Mouse (Mus musculus) left cerebral cortex, postnatal 14 days (tissue): Measurements from ENCODE around the gene Zfp846. TPM values are rescaled to one million over a fixed set of nuclear protein-coding genes. Genes with fewer than 3 reads are reported as not detected.
A peak's percentile ranks its signal among the peaks of the same experiment; 100 is the strongest.
"Not testable (repeated sequence)": the region's sequence is repeated elsewhere in the genome, so short reads cannot be mapped to it uniquely, and the experiment has no call there.

Experiments
- DNase-seq, 2 experiments: peaks; one replicate each; pipeline ENCODE4 v3.0.0; 2021 to 2022; ENCODE audit warnings: low spot score in 2 of 2, mixed read lengths in 1 of 2
- intact Hi-C: fragments of 180-260 bp; cut with DNase I; formaldehyde crosslinking; loops from one replicate; pipeline ENCODE4 v1.15.1; 2025
- long read RNA-seq, 2 experiments: library from polyadenylated mRNA; stranded (forward); transcript quantifications; one replicate each; pipeline ENCODE4 v2.0.0; 2021
- total RNA-seq, 2 experiments: library from RNA; stranded (reverse); gene quantifications; 2 replicates each; pipeline ENCODE4 v1.2.3; 2021

Gene Zfp846
- total RNA-seq, result 10 to 100 TPM; 18.3 to 24.4 TPM
- long read RNA-seq, experiment 1, full-length matches to known transcripts, result 5 of 6 reads
- long read RNA-seq, experiment 1, partial matches to known transcripts, result 0 of 6 reads
- long read RNA-seq, experiment 1, other reads (novel, unspliced or antisense), result 1 of 6 reads
- long read RNA-seq, experiment 2, full-length matches to known transcripts, result 7 of 15 reads
- long read RNA-seq, experiment 2, partial matches to known transcripts, result 3 of 15 reads
- long read RNA-seq, experiment 2, other reads (novel, unspliced or antisense), result 5 of 15 reads

DNA sequence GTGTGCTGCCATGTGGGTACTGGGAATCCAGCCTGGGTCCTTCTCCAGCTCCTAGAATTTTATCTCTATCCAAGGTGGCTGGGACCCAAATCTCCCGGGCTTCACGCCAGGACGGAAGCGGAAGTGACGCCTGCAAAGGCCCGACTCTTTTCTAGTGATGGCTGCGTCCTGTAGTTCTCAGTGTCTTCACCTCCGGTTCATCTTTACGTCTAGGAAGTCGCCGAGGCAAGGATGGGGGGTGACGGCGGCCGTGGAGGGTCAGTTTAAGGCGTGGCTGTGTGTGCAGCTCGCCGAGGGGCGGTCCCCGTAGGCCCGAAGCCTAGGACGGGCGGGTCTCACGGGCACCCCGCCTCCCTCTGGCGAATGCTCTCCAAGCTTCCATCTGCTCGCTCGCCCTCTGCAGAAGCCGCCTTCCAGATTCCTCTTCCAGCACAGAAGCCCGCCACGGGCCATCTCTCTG, at the start of gene Zfp846:
TSS of gene Zfp846 (plus strand) at position 117 of the 460 bp plus-strand sequence.
- intact Hi-C loops, result loop anchor here (2.0 to 5.0 kb wide), 2 partner anchors 88 to 119 kb away; partner anchors contain the start of genes Zfp26 and Zfp426
- DNase-seq, result peak; percentile 99

DNA sequence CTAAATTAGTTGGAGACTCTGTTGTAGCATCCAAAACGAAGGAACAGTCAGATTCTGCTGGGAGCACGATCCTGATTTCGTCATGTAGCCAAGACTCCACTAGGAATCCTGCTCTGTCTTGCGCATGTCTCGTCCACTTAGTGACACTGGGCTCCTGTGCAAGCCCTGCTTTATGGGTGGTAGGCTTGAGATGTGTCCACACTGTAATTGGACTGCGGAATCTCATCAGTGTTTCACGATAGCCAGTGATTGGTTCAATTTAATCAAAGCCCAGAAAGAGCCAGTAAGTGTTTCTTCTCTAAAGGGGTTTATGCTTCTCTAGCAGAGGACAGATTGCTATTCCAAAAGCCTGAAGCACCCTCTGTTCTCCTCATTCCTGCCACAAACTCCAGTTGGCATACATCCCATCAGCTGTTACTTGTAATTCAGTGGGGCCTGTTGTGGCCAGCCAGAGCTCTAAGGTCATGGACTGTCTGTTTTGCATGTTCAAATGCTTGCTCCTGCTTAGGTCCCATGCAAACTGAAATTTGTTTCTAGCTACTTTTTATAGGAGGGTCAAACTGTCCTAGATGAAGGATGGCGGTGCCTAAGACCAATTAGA, 46.7 kb upstream of the Zfp846 start:
- intact Hi-C loops, result no loop called here
- DNase-seq, result peak; percentile 29 to 76

GRCm38 (mm10) chr9:20536598-20536997, 44.5 kb upstream of the Zfp846 start:
- DNase-seq, result no peak
- intact Hi-C loops, result no loop called here

DNA sequence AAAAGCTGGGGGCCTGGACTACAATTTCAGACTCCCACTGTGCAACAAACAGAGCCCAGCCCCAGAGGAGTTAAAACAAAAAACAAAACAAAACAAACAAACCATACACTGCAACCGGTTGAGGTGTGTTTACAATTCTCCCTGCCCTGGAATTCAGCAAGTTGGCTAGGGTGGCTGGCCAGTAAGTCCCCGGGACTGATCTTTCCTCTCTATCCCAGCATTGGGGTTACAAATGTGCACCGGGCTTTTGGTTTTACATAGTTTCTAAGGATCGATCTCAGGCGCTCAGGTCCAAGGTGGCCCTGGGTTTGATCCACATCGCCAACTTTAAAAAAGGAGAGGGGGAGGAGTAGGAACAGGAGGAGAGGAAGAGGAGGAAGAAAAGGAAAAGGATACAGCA, 37.6 kb upstream of the Zfp846 start:
- intact Hi-C loops, result no loop called here
- no peak for DNase-seq

DNA sequence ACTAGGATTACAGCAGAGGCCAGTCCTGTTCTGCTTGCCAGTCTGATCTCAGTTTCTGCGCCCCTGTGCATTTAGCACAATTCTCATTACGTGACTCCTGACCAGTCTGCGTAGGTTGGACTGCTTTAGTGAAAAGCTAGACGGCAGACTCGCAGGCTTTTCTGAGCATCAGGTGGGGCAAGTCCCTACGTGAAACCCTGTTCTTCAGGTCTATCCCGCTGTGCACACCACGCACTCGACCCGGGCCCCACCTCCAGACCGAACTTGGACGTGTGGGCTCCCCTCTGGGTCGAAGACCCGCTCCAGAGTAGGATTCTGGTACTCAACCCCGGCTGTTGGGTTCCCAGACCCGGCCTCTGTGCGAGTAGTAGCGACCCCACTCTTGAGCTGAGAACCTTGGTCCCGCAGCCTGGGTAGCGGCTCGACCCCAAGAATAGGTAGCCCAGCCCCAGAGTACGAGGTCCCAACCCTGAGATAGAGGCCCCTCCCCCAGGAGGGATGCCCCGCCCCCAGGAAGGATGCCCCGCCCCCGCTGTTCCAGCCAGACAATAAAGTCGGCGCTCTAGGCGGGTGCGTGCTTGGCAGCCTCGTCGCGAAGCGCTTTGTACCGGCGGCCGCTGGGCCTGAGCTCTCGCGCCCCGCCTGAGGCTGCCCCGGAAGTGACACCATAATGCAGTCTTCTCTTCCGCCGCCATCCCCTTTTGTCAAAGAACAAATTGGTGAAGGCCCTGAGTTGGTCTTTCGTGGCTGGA, 36.8 kb upstream of the Zfp846 start:
- intact Hi-C loops, result no loop called here
- peak; percentile 70 to 76 for DNase-seq

- intact Hi-C loops, result loop anchor here (5.0 kb wide), 1 partner anchor 78 kb away; no protein-coding TSS in a partner anchor
Observed at GRCm38 (mm10) chr9:20545151-20545550, 35.9 kb upstream of the Zfp846 start.

DNA sequence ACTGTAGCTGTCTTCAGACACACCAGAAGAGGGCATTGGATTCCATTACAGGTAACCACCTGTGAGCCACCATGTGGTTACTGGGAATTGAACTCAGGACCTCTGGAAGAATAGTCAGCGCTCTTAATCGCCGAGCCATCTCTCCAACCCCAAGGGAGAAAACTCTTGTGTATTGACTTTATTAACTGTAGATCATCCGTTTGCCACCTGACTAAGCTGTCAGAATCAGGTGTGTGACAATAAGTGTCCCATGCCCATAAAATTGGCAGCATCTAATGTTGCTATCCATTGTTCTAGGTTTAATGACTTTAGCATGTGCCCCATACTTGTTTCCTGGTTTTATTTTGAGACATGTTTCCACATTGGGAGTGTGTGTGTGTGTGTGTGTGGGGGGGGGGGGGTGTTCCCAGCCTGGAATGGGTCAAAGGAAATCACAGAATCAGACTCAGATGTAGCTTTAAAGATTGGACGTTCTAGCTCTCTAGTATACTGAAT, 29.3 kb upstream of the Zfp846 start:
- intact Hi-C loops, result no loop called here
- no peak for DNase-seq

More at GRCm38 (mm10) chr9:20545151-20545550, 35.9 kb upstream of the Zfp846 start:
- peak in 1 of 2 experiments; percentile 17 for DNase-seq

GRCm38 (mm10) chr9:20552698-20553097, 28.4 kb upstream of the Zfp846 start:
- intact Hi-C loops, result no loop called here

GRCm38 (mm10) chr9:20562177-20562576, 18.9 kb upstream of the Zfp846 start:
- intact Hi-C loops, result no loop called here
- DNase-seq, result no peak

More at GRCm38 (mm10) chr9:20552698-20553097, 28.4 kb upstream of the Zfp846 start:
- DNase-seq, result no peak

GRCm38 (mm10) chr9:20565326-20566030, 15.6 kb upstream of the Zfp846 start:
- DNase-seq, intact Hi-C loops: not testable (repeated sequence)

DNA sequence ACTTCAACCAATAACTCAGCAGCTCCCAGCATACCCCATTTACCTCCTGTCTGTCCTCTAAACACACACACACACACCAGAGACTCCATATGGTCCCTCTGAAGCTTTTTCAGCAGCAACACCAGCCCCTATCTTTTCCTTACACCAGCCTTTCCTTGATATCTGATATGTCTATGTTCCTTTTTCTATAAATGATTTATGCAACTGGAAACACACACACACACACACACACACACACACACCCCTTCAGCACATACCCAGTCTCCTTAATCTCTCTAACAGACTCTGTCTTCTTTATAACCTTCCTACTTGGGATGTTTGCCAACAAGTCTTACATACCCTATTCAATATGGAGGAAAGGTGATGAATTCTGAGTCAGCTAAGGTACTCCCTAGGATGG, 10.0 kb upstream of the Zfp846 start:
- intact Hi-C loops, result no loop called here
- DNase-seq, result no peak

- intact Hi-C loops, result no loop called here
- DNase-seq, result no peak
Observed at GRCm38 (mm10) chr9:20576591-20576990, 4.5 kb upstream of the Zfp846 start.

DNA sequence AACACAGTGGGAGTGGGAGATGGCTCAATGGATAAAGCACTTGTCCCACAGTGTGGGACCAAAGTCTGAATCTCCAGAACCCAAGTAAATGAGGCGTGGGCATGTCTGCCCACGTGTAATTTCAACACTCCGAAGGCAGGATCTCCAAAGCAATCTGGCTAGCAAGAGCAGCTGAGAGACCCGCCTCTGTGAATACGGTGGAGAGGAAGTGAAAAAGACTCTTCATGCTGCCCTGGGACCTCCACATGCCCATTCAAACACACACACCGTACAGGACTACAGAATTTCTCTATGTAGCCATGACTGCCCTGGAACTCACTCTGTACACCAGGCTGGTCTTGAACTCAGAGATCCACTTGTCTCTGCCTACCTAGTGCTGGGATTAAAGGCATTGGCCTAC, 20.2 kb downstream of the Zfp846 start:
- intact Hi-C loops, result no loop called here

DNA sequence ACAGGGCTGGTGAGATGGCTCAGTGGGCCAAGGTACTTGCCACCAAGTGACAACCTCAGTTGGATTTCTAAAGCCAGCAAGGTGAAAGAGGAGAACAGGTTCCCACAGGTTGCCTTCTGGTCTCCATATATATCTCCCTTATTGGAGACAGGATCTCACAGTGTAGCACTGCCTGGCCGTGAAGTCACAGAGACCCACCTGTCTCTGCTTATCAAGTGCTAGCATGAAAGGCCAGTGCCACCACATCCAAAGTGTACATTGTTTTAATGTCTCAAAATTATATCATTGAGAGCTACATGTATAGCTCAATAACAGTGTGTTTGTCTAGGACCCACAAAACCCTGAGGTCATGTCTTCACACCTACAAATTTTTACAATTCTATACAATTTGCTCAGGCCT, 25.2 kb downstream of the Zfp846 start:
- DNase-seq, result no peak
- intact Hi-C loops, result loop anchor here (2.0 kb wide), 1 partner anchor 39 kb away; the partner anchor contains the start of gene Fbxl12

More for the DNA sequence above, 20.2 kb downstream of the Zfp846 start:
- DNase-seq, result no peak

DNA sequence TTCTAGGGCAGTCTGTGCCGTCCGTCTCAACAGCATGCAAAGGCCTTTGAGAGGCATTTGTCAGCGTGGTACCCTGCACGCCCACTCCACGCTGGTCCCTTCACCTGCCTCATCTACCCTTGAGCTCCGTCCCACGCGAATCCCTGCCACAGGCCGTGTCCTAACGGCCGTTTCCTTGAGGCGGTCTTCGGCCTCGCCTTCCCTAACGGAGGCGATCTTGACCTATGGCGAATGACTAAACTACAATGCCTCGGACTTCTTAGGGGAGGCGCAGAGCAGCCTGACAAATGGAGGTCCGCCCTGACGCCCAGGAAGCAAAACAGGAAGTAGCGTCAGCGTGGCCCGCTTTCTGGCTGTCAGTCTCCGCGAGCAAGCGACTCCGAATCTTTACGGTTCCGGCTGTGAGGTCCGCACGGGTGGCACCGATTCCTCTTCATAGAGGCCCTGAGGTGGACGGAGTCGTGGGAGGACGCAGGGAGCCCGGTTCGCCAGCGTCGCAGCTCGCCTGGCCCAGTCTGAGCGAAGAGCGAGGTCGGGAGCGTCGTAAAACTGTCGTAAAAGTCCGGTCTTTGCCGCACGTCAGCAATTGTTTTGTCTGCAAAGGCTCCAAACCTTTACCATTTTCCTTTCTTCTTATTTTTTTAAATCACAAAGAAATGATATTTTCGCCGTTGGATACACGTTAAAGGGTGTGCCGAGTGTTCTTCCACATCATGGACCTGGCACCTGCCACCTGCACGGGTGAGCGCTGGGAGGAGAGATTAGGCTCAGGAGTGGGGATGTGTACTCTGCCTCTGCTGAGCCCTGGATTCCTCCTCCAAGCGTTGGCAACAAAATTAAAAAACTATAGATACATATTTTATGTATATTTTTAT, 26.2 kb downstream of the Zfp846 start:
- peak; percentile 85 to 90 for DNase-seq
- intact Hi-C loops, result loop anchor here (2.0 kb wide), 1 partner anchor 37 kb away; the partner anchor contains the start of gene Fbxl12

- DNase-seq, result no peak
- intact Hi-C loops, result no loop called here
Observed at GRCm38 (mm10) chr9:20609831-20610464, 28.9 kb downstream of the Zfp846 start.

DNA sequence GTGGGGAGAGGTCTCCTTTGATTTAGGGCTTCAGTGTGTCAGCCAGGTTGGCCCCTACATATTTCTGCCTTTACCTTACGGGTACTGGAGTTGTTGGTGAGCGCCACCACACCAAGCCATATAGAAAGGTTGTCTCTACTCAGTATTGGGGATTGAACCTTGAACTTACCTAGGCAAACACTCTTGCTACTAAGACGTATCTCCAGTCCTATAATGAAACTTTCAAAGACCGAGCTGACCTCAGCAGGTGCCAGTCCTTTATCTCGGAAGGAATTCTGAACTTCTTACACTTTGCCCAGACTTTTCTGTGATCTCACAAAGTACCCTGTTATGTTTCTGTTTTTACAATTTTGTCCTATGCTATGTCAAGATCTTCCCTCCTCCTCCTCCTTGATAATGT, 30.9 kb downstream of the Zfp846 start:
- no peak for DNase-seq
- intact Hi-C loops, result no loop called here

DNA sequence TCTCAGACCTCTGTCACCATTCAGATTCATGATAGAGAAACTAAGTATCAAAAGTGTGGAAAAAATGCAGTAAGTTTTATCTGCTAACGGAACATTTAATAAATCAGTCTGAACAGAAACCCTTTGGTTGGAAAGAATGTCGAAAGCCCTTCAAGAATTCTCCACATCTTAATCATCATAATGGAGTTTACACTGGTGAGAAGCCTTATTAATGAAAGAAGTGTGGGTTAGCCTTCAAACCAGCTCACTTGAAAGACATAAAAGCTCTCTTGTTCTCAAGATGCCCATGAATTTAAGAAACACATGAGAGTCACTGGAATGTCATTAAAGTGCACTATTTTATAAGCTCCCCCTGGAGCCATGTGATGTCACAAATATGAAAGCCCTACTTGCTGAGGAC, 35.6 kb downstream of the Zfp846 start:
- no peak for DNase-seq

More for the DNA sequence above, 35.6 kb downstream of the Zfp846 start:
- intact Hi-C loops, result no loop called here
